Mouse (Mus musculus) brain, embryonic 14.5 days (tissue): Measurements from ENCODE around the gene Rbl1.
"Not testable (repeated sequence)": the region's sequence is repeated elsewhere in the genome, so short reads cannot be mapped to it uniquely, and the experiment has no call there.

ENCODE experiments used
- CTCF ChIP-seq: fragments of 200-500 bp; IDR thresholded peaks from 2 replicates; pipeline ENCODE4 v1.5.1; 2012; ENCODE audit warnings: inconsistent platforms, mild to moderate bottlenecking, moderate library complexity, borderline replicate concordance; ENCODE audit not compliant: insufficient read depth, insufficient read length; ENCODE audit errors: extremely low read depth
- POLR2A ChIP-seq: fragments of 200-500 bp; IDR thresholded peaks from 2 replicates; pipeline ENCODE4 v1.6.1; 2012; ENCODE audit warnings: mild to moderate bottlenecking, inconsistent platforms, borderline replicate concordance; ENCODE audit not compliant: poor library complexity, insufficient read depth, insufficient read length, severe bottlenecking; ENCODE audit errors: extremely low read depth

DNA sequence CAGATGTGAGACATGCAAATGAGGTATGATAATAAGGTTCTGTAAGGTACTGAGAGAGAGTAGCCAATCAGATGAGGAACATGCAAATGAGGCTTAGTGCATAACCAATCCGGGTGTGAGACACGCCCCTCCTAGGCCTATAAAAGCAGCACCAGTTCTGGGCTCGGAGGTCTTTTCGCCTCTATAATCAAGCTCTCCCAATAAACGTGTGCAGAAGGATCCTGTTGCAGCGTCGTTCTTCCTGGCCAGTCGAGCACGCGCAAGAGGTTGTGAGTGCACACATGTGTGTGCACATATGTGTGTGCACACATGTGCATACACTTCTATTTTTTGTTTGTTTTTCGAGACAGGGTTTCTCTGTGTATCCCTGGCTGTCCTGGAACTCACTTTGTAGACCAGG lies 5.9 kb downstream of the Rbl1 start:
- not testable (repeated sequence) for TF ChIP-seq CTCF, POLR2A
